Mouse (Mus musculus): ENCODE data around the gene Aoc1. TPM values are rescaled to one million over a fixed set of nuclear protein-coding genes. Genes with fewer than 3 reads are reported as not detected.

The Aoc1 gene
- total and polyA plus RNA-seq, 2 experiments from 2014 or later = 0.14 TPM; not detected in 1

DNA sequence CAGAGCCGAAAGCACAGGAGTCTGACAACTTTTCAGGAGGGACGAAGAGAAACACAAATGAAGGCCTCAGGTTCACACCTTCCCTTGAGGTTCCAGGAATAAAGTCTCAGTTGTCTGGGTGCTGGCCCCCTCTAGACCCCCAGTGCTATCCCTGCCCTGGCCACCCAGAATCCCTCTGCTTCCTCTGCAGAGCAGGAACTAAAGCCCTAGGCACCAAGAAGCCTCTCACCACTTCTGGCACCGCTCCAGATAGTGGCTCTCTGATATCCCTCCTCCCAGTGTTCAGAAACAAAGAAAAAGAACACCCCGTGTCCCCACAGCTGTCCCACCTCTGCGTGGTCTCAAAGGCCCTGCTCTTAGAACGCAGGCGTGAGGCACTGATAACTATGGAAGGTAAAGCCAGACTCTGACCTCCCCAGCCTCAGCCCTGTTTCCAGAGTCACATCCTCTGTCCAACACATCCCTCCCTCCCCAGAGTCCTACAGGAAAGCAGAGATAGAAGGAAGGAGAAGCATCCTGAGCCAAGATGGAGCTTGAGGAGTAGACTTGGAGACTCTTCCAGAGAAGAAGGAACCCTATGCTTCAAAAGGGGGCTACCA is 32.2 kb upstream of the Aoc1 start, which contains the start of gene Tmem176a:
TSS of gene Tmem176a (plus strand) at position 549 of the 599 bp plus-strand sequence.
- no peak for TF ChIP-seq CTCF (IDR thresholded peaks at IDR 0.05)
- H3K9ac ChIP-seq (replicated peaks; ENCODE audit: low read length, poor library complexity, severe bottlenecking) = peak within 1 kb of the TSS; percentile 44; the same call in 1 of the 2 replicates
- no peaks in the 10 kb centered on the region for H3K9me3 ChIP-seq (ENCODE audit: low read length)
- no peaks in the 10 kb centered on the region for H3K27me3 ChIP-seq (ENCODE audit: insufficient read depth, low read length)
- H3K4me2 ChIP-seq (ENCODE audit: low read depth, low read length, poor library complexity, severe bottlenecking) = peak within 1 kb of the TSS; percentile 52
- H3K4me3 ChIP-seq (ENCODE audit: low read depth, low read length) = peak within 1 kb of the TSS; percentile 32
- H3K36me3 ChIP-seq (ENCODE audit: insufficient read depth, low read length) = 0 out of 2 replicates have a peak, but pooled peaks cover 5% of the 10 kb centered on the region
- no peaks in the 10 kb centered on the region for H3K4me1 ChIP-seq (ENCODE audit: insufficient read depth, low read length)
- WGBS = 20% methylated on average over 7 of the region's 7 CpGs
- peak within 1 kb of the TSS; percentile 65 for H3K27ac ChIP-seq (ENCODE audit: low read depth, low read length)
- DNase-seq (ENCODE audit: low spot score) = peak; percentile 70
- ATAC-seq (ENCODE audit: low FRiP score) = peak; percentile 33; the same call in 1 of the 2 replicates

GRCm38 (mm10) chr6:48840973-48841625 is 31.6 kb upstream of the Aoc1 start, which contains the start of gene Tmem176b:
TSS of gene Tmem176b (minus strand) at chr6:48841496.
- DNase-seq (ENCODE audit: low spot score) = peak; percentile 95
- Histone ChIP-seq H3K36me3 (ENCODE audit: insufficient read depth, low read length) (0 out of 2 replicates have a peak, but pooled peaks cover 5% of the 10 kb centered on the region), H3K4me1 (ENCODE audit: insufficient read depth, low read length) (no peaks in the 10 kb centered on the region), H3K9me3 (ENCODE audit: low read length) (no peaks in the 10 kb centered on the region), H3K4me2 (ENCODE audit: low read depth, low read length, poor library complexity, severe bottlenecking) (peak within 1 kb of the TSS; percentile 52), H3K4me3 (ENCODE audit: low read depth, low read length) (peak within 1 kb of the TSS; percentile 32), H3K9ac (replicated peaks; ENCODE audit: low read length, poor library complexity, severe bottlenecking) (peak within 1 kb of the TSS; percentile 44; the same call in 1 of the 2 replicates), H3K27me3 (ENCODE audit: insufficient read depth, low read length) (no peaks in the 10 kb centered on the region), H3K27ac (ENCODE audit: low read depth, low read length) (peak within 1 kb of the TSS; percentile 65)
- peak; percentile 88 for ATAC-seq (ENCODE audit: low FRiP score)
- WGBS = 6% methylated on average over 6 of the region's 6 CpGs
- no peak for TF ChIP-seq CTCF (IDR thresholded peaks at IDR 0.05)

GRCm38 (mm10) chr6:48842111-48842842 is 30.4 kb upstream of the Aoc1 start:
- Histone ChIP-seq H3K36me3 (ENCODE audit: insufficient read depth, low read length) (0 out of 2 replicates have a peak, but pooled peaks cover 5% of the 10 kb centered on the region), H3K4me3 (ENCODE audit: low read depth, low read length) (no peak overlapping the region), H3K9me3 (ENCODE audit: low read length) (no peaks in the 10 kb centered on the region), H3K4me2 (ENCODE audit: low read depth, low read length, poor library complexity, severe bottlenecking) (peak overlapping the region; percentile 52; the same call in 1 of the 2 replicates), H3K27ac (ENCODE audit: low read depth, low read length) (no peak overlapping the region), H3K27me3 (ENCODE audit: insufficient read depth, low read length) (no peaks in the 10 kb centered on the region), H3K4me1 (ENCODE audit: insufficient read depth, low read length) (no peaks in the 10 kb centered on the region), H3K9ac (replicated peaks; ENCODE audit: low read length, poor library complexity, severe bottlenecking) (no peak overlapping the region)
- ATAC-seq (ENCODE audit: low FRiP score) (no peak), DNase-seq (ENCODE audit: low spot score) (no peak)
- 79% methylated on average over 11 of the region's 11 CpGs for WGBS
- TF ChIP-seq CTCF (IDR thresholded peaks at IDR 0.05) = no peak

DNA sequence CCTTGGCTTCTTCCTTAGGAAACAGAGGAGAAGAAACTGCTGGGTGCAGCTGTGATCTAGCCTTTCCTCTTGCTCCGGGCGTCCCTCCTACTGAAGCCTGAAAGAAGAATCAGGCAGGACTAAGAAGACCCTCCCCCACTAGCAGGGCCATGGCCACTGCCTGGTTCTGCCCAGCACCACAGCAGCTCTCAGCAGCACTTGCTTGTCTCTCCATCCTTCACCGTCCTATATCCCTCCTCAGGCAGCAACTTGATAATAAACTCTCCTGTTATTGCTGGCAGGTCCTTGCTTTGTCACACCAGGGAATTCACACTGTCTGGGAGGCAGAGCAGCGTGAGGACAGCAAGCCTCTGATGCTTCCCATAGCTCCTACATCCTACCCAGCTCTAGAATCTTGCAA is 27.6 kb upstream of the Aoc1 start:
- Histone ChIP-seq H3K9me3 (ENCODE audit: low read length) (no peaks in the 10 kb centered on the region), H3K27ac (ENCODE audit: low read depth, low read length) (no peak overlapping the region), H3K27me3 (ENCODE audit: insufficient read depth, low read length) (no peaks in the 10 kb centered on the region), H3K9ac (replicated peaks; ENCODE audit: low read length, poor library complexity, severe bottlenecking) (no peak overlapping the region), H3K36me3 (ENCODE audit: insufficient read depth, low read length) (0 out of 2 replicates have a peak, but pooled peaks cover 5% of the 10 kb centered on the region), H3K4me3 (ENCODE audit: low read depth, low read length) (no peak overlapping the region), H3K4me1 (ENCODE audit: insufficient read depth, low read length) (no peaks in the 10 kb centered on the region), H3K4me2 (ENCODE audit: low read depth, low read length, poor library complexity, severe bottlenecking) (no peak overlapping the region)
- no peak for DNase-seq (ENCODE audit: low spot score)
- no peak for TF ChIP-seq CTCF (IDR thresholded peaks at IDR 0.05)
- ATAC-seq (ENCODE audit: low FRiP score) = no peak
- 74% methylated on average over 4 of the region's 4 CpGs for WGBS

- Histone ChIP-seq H3K4me3 (ENCODE audit: low read depth, low read length) (peak overlapping the region; percentile 25; the same call in 1 of the 2 replicates), H3K4me2 (ENCODE audit: low read depth, low read length, poor library complexity, severe bottlenecking) (peak overlapping the region; percentile 51), H3K9ac (replicated peaks; ENCODE audit: low read length, poor library complexity, severe bottlenecking) (no peak overlapping the region), H3K27ac (ENCODE audit: low read depth, low read length) (no peak overlapping the region), H3K9me3 (ENCODE audit: low read length) (no peaks in the 10 kb centered on the region), H3K27me3 (ENCODE audit: insufficient read depth, low read length) (no peaks in the 10 kb centered on the region), H3K36me3 (ENCODE audit: insufficient read depth, low read length) (no peaks in the 10 kb centered on the region), H3K4me1 (ENCODE audit: insufficient read depth, low read length) (no peaks in the 10 kb centered on the region)
- no peak for TF ChIP-seq CTCF (IDR thresholded peaks at IDR 0.05)
- DNase-seq (ENCODE audit: low spot score) (peak; percentile 31), ATAC-seq (ENCODE audit: low FRiP score) (0 out of 2 replicates have a peak, but pooled peaks have one; percentile 16)
- 1% methylated on average over 29 of the region's 29 CpGs for WGBS
Observed at GRCm38 (mm10) chr6:48851820-48852491, 20.7 kb upstream of the Aoc1 start.
